ENCODE assay signal across 8 mouse cellular contexts in genomic region chr4:74563565-74563964, GRCm38 (mm10).
A peak's percentile ranks its signal among the peaks of the same experiment; 100 is the strongest.
DNase-seq lines count a peak whose midpoint lies in the region; ATAC-seq and TF ChIP-seq lines count a peak whose summit lies in the region.

No protein-coding gene starts in this region.

- peak; percentile 66 for DNase-seq in hindbrain, embryonic 11.5 days (ENCODE audit: low spot score)
- peak; percentile 13 for DNase-seq in neural tube, embryonic 11.5 days (ENCODE audit: low spot score)
- DNase-seq in neural tube, embryonic 10.5 days (ENCODE audit: extremely low spot score, low spot score) = no peak
- DNase-seq in cerebellum, postnatal 14 days = peak; percentile 53 to 64
- peak; percentile 68 for DNase-seq in midbrain, postnatal 0 days (ENCODE audit: low spot score)
- no peak for DNase-seq in natural killer cell, adult 2 months (ENCODE audit: low spot score in 2 of 2)

- H3K27me3 ChIP-seq in hindbrain, embryonic 11.5 days (ENCODE audit: control insufficient read depth, insufficient read depth, low read length) = no peaks in the 10 kb centered on the region
- no peaks in the 10 kb centered on the region for H3K27me3 ChIP-seq in hindbrain, embryonic 13.5 days
- H3K27me3 ChIP-seq in neural tube, embryonic 11.5 days (ENCODE audit: control insufficient read depth, insufficient read depth, low read length) = no peaks in the 10 kb centered on the region
- H3K27me3 ChIP-seq in midbrain, postnatal 0 days (ENCODE audit: insufficient read depth, low read length) = no peaks in the 10 kb centered on the region

- WGBS in hindbrain, embryonic 11.5 days = 32% methylated on average over 2 of the region's 2 CpGs
- 32% methylated on average over 2 of the region's 2 CpGs for WGBS in hindbrain, embryonic 13.5 days
- 40% methylated on average over 2 of the region's 2 CpGs for WGBS in neural tube, embryonic 11.5 days
- 13% methylated on average over 2 of the region's 2 CpGs for WGBS in midbrain, postnatal 0 days

- no peak overlapping the region for H3K27ac ChIP-seq in hindbrain, embryonic 11.5 days (ENCODE audit: low read depth, low read length)
- H3K27ac ChIP-seq in hindbrain, embryonic 13.5 days = no peak overlapping the region
- no peak overlapping the region for H3K27ac ChIP-seq in neural tube, embryonic 11.5 days (ENCODE audit: low read depth, low read length)
- no peak overlapping the region for H3K27ac ChIP-seq in midbrain, postnatal 0 days (ENCODE audit: low read depth, low read length)

- TF ChIP-seq CTCF in midbrain, postnatal 0 days (IDR thresholded peaks at IDR 0.05) = peak; percentile 96

- H3K4me3 ChIP-seq in hindbrain, embryonic 11.5 days (ENCODE audit: low read depth, low read length) = no peak overlapping the region
- no peak overlapping the region for H3K4me3 ChIP-seq in hindbrain, embryonic 13.5 days
- no peak overlapping the region for H3K4me3 ChIP-seq in neural tube, embryonic 11.5 days (ENCODE audit: low read depth, low read length)
- no peak overlapping the region for H3K4me3 ChIP-seq in midbrain, postnatal 0 days (ENCODE audit: low read depth, low read length)

- no peak for ATAC-seq in hindbrain, embryonic 11.5 days (ENCODE audit: low FRiP score)
- ATAC-seq in hindbrain, embryonic 13.5 days (ENCODE audit: low FRiP score) = no peak
- no peak for ATAC-seq in neural tube, embryonic 11.5 days (ENCODE audit: insufficient read depth, low FRiP score, low TSS enrichment)
- no peak for ATAC-seq in midbrain, postnatal 0 days (ENCODE audit: low FRiP score)
- ATAC-seq in erythroblast, adult 5-6 weeks (replicated peaks; ENCODE audit: low FRiP score, poor library complexity, severe bottlenecking) = no peak

- H3K4me2 ChIP-seq in hindbrain, embryonic 11.5 days (replicated peaks; ENCODE audit: low read depth, low read length) = no peak overlapping the region
- H3K4me2 ChIP-seq in hindbrain, embryonic 13.5 days = no peak overlapping the region
- H3K4me2 ChIP-seq in neural tube, embryonic 11.5 days (ENCODE audit: low read depth) = no peak overlapping the region
- H3K4me2 ChIP-seq in midbrain, postnatal 0 days (ENCODE audit: low read depth, low read length, poor library complexity, severe bottlenecking) = no peak overlapping the region

- no peaks in the 10 kb centered on the region for H3K9me3 ChIP-seq in hindbrain, embryonic 11.5 days (ENCODE audit: control insufficient read depth, low read length)
- no peaks in the 10 kb centered on the region for H3K9me3 ChIP-seq in hindbrain, embryonic 13.5 days
- no peaks in the 10 kb centered on the region for H3K9me3 ChIP-seq in neural tube, embryonic 11.5 days (ENCODE audit: control insufficient read depth, low read length)
- H3K9me3 ChIP-seq in midbrain, postnatal 0 days (ENCODE audit: low read length) = no peaks in the 10 kb centered on the region

- H3K4me1 ChIP-seq in hindbrain, embryonic 11.5 days (replicated peaks; ENCODE audit: control insufficient read depth, insufficient read depth, low read length) = no peaks in the 10 kb centered on the region
- no peaks in the 10 kb centered on the region for H3K4me1 ChIP-seq in hindbrain, embryonic 13.5 days (replicated peaks)
- H3K4me1 ChIP-seq in neural tube, embryonic 11.5 days (ENCODE audit: control insufficient read depth, insufficient read depth, low read length) = no peaks in the 10 kb centered on the region
- no peaks in the 10 kb centered on the region for H3K4me1 ChIP-seq in midbrain, postnatal 0 days (ENCODE audit: insufficient read depth, low read length)

- H3K36me3 ChIP-seq in hindbrain, embryonic 11.5 days (ENCODE audit: control insufficient read depth, insufficient read depth, low read length) = no peaks in the 10 kb centered on the region
- no peaks in the 10 kb centered on the region for H3K36me3 ChIP-seq in hindbrain, embryonic 13.5 days
- H3K36me3 ChIP-seq in neural tube, embryonic 11.5 days (ENCODE audit: control insufficient read depth, insufficient read depth, low read length) = no peaks in the 10 kb centered on the region
- H3K36me3 ChIP-seq in midbrain, postnatal 0 days (ENCODE audit: insufficient read depth, low read length) = no peaks in the 10 kb centered on the region

- H3K9ac ChIP-seq in hindbrain, embryonic 11.5 days (ENCODE audit: low read depth, low read length) = no peak overlapping the region
- no peak overlapping the region for H3K9ac ChIP-seq in hindbrain, embryonic 13.5 days
- H3K9ac ChIP-seq in neural tube, embryonic 11.5 days (ENCODE audit: low read length) = no peak overlapping the region
- no peak overlapping the region for H3K9ac ChIP-seq in midbrain, postnatal 0 days (replicated peaks; ENCODE audit: low read length, poor library complexity, severe bottlenecking)

Comparison
In these comparisons a context has a peak if more than half of its experiments do, and no peak if none do; other contexts are left out.
1. DNase-seq: peak in hindbrain, embryonic 11.5 days (single experiment), neural tube, embryonic 11.5 days (single experiment), cerebellum, postnatal 14 days (2 of 2) and midbrain, postnatal 0 days (single experiment); none in neural tube, embryonic 10.5 days (single experiment) and natural killer cell, adult 2 months (0 of 2).